Mouse (Mus musculus) left cerebral cortex, postnatal 36 days (tissue): ENCODE results near the gene Cd86. TPM values are rescaled to one million over a fixed set of nuclear protein-coding genes. Genes with fewer than 3 reads are reported as not detected.

Source experiments
- DNase-seq, 2 experiments: peaks; one replicate each; pipeline ENCODE4 v3.0.0; 2021 to 2022; ENCODE audit warnings: low spot score in 2 of 2, mixed read lengths in 1 of 2
- intact Hi-C: fragments of 180-260 bp; cut with DNase I; formaldehyde crosslinking; loops from one replicate; pipeline ENCODE4 v1.15.1; 2025
- total RNA-seq, 2 experiments: library from RNA; stranded (reverse); gene quantifications; 2 replicates each; pipeline ENCODE4 v1.2.3; 2021

The Cd86 gene
- total RNA-seq, 2 experiments from 2014 or later = 1.5 to 1.8 TPM

- no peak for DNase-seq
- intact Hi-C loops = no loop called here
Measured at GRCm38 (mm10) chr16:36663484-36663883, 2.4 kb downstream of the Cd86 start.

GRCm38 (mm10) chr16:36661330-36661729 is 4.6 kb downstream of the Cd86 start:
- no peak for DNase-seq
- intact Hi-C loops = no loop called here

GRCm38 (mm10) chr16:36655910-36656309 is 10.0 kb downstream of the Cd86 start:
- no peak for DNase-seq
- intact Hi-C loops = no loop called here

- no peak for DNase-seq
- intact Hi-C loops = no loop called here
Measured at GRCm38 (mm10) chr16:36655199-36655598, 10.7 kb downstream of the Cd86 start.

- intact Hi-C loops = no loop called here
Measured at GRCm38 (mm10) chr16:36651174-36651766, 14.6 kb downstream of the Cd86 start.

GRCm38 (mm10) chr16:36650511-36650910 is 15.4 kb downstream of the Cd86 start:
- intact Hi-C loops = no loop called here
- no peak for DNase-seq

More at GRCm38 (mm10) chr16:36651174-36651766, 14.6 kb downstream of the Cd86 start:
- no peak for DNase-seq

GRCm38 (mm10) chr16:36649304-36649703 is 16.6 kb downstream of the Cd86 start:
- intact Hi-C loops = no loop called here

GRCm38 (mm10) chr16:36645124-36645523 is 20.8 kb downstream of the Cd86 start:
- intact Hi-C loops = no loop called here
- no peak for DNase-seq

More at GRCm38 (mm10) chr16:36649304-36649703, 16.6 kb downstream of the Cd86 start:
- no peak for DNase-seq

GRCm38 (mm10) chr16:36642696-36643046 is 23.2 kb downstream of the Cd86 start:
- DNase-seq = no peak
- intact Hi-C loops = no loop called here

GRCm38 (mm10) chr16:36641830-36642695 is 23.8 kb downstream of the Cd86 start:
- no peak for DNase-seq
- intact Hi-C loops = no loop called here

GRCm38 (mm10) chr16:36640993-36641392 is 24.9 kb downstream of the Cd86 start:
- DNase-seq = no peak
- intact Hi-C loops = no loop called here

GRCm38 (mm10) chr16:36639812-36640504 is 25.9 kb downstream of the Cd86 start:
- DNase-seq = no peak
- intact Hi-C loops = no loop called here

- intact Hi-C loops = no loop called here
- no peak for DNase-seq
Measured at GRCm38 (mm10) chr16:36636800-36637199, 29.1 kb downstream of the Cd86 start.

GRCm38 (mm10) chr16:36634971-36635710 is 30.7 kb downstream of the Cd86 start:
- no peak for DNase-seq
- intact Hi-C loops = no loop called here

- intact Hi-C loops = no loop called here
- DNase-seq = no peak
Measured at GRCm38 (mm10) chr16:36634421-36634820, 31.5 kb downstream of the Cd86 start.

GRCm38 (mm10) chr16:36632229-36632628 is 33.7 kb downstream of the Cd86 start:
- no peak for DNase-seq
- intact Hi-C loops = no loop called here

GRCm38 (mm10) chr16:36631607-36632006 is 34.3 kb downstream of the Cd86 start:
- no peak for DNase-seq
- intact Hi-C loops = no loop called here

GRCm38 (mm10) chr16:36627740-36628139 is 38.1 kb downstream of the Cd86 start:
- intact Hi-C loops = loop anchor here (10.0 kb wide), 1 partner anchor 187 kb away; no protein-coding TSS in a partner anchor
- no peak for DNase-seq

- intact Hi-C loops = loop anchor here (10.0 kb wide), 1 partner anchor 188 kb away; no protein-coding TSS in a partner anchor
- no peak for DNase-seq
Measured at GRCm38 (mm10) chr16:36626567-36627197, 39.2 kb downstream of the Cd86 start.
